24 mouse cellular contexts compared by ENCODE assay signal in genomic region chr8:46570673-46571072, GRCm38 (mm10). TPM values are rescaled to one million over a fixed set of nuclear protein-coding genes. Genes with fewer than 3 reads are reported as not detected.
DNase-seq lines count a peak whose midpoint lies in the region; ATAC-seq and TF ChIP-seq lines count a peak whose summit lies in the region.
"Had no signal": no experiment of that assay in that cellular context is flagged by ENCODE, and none has a peak within 500 bp of the region (broad histone marks: within the 10 kb centered on the region; RNA-seq: fewer than 3 reads in every experiment).

No protein-coding gene starts in this region.

- H3K27ac ChIP-seq in heart, embryonic 12.5 days (ENCODE audit: poor library complexity, severe bottlenecking) = no peak overlapping the region
- H3K27ac ChIP-seq in lung, postnatal 0 days (ENCODE audit: low read length) = no peak overlapping the region
- 0 out of 2 replicates have a peak overlapping the region, but pooled peaks have one; percentile 60 for H3K27ac ChIP-seq in intestine, embryonic 16.5 days (ENCODE audit: low read length)
- H3K27ac ChIP-seq in stomach, postnatal 0 days (replicated peaks) = no peak overlapping the region
- H3K27ac ChIP-seq: embryonic facial prominence, embryonic 15.5 days; hindbrain, embryonic 15.5 days; left cerebral cortex, adult 2 months; midbrain, embryonic 10.5 days; neural tube, embryonic 13.5 days had no signal

- 92% methylated on average over 9 of the region's 14 CpGs for WGBS in heart, embryonic 12.5 days
- WGBS in lung, postnatal 0 days = 81% methylated on average over 10 of the region's 14 CpGs
- WGBS in intestine, embryonic 16.5 days = 71% methylated on average over 10 of the region's 14 CpGs
- WGBS in stomach, postnatal 0 days = 55% methylated on average over 10 of the region's 14 CpGs

- no peaks in the 10 kb centered on the region for H3K4me1 ChIP-seq in heart, embryonic 12.5 days (replicated peaks)
- H3K4me1 ChIP-seq in lung, postnatal 0 days (ENCODE audit: insufficient read depth, low read depth, low read length) = peaks cover 7% of the 10 kb centered on the region; the same call in 1 of the 2 replicates
- peaks cover 7% of the 10 kb centered on the region for H3K4me1 ChIP-seq in intestine, embryonic 16.5 days (ENCODE audit: control insufficient read depth, insufficient read depth, low read length)
- H3K4me1 ChIP-seq in stomach, postnatal 0 days (replicated peaks; ENCODE audit: control insufficient read depth, insufficient read depth) = no peaks in the 10 kb centered on the region
- H3K4me1 ChIP-seq: embryonic facial prominence, embryonic 15.5 days; hindbrain, embryonic 15.5 days; midbrain, embryonic 10.5 days; neural tube, embryonic 13.5 days had no signal

- intact Hi-C loops in heart, postnatal 14 days (cut with DNase I) = no loop called here

- peak; percentile 13 to 46 for DNase-seq in heart, postnatal 14 days
- no peak for DNase-seq in lung, postnatal 0 days (ENCODE audit: low spot score)
- DNase-seq in lung, postnatal 14 days = no peak
- no peak for DNase-seq in stomach, postnatal 0 days (ENCODE audit: low spot score)
- no peak for DNase-seq in ovary, postnatal 10 days (ENCODE audit: low spot score)
- DNase-seq: adrenal gland, postnatal 14 days; cerebellum, adult 2 months; cerebellum, postnatal 25 days; embryo, embryonic 11 days; kidney, adult 11 months; layer of hippocampus, adult 9-11 months; lung, adult 2 months; right cerebral cortex, adult 18-20 months had no signal

- H3K27me3 ChIP-seq in heart, embryonic 12.5 days (replicated peaks) = no peaks in the 10 kb centered on the region
- no peaks in the 10 kb centered on the region for H3K27me3 ChIP-seq in lung, postnatal 0 days (replicated peaks; ENCODE audit: insufficient read depth, low read length)
- no peaks in the 10 kb centered on the region for H3K27me3 ChIP-seq in intestine, embryonic 16.5 days (replicated peaks; ENCODE audit: control insufficient read depth, insufficient read depth, low read length)
- no peaks in the 10 kb centered on the region for H3K27me3 ChIP-seq in stomach, postnatal 0 days (ENCODE audit: control insufficient read depth, insufficient read depth, low read length)
- H3K27me3 ChIP-seq: embryonic facial prominence, embryonic 15.5 days; hindbrain, embryonic 15.5 days; neural tube, embryonic 13.5 days had no signal

- no peak for TF ChIP-seq CTCF in lung, postnatal 0 days (IDR thresholded peaks at IDR 0.05)
- no peak for TF ChIP-seq CTCF in stomach, postnatal 0 days (IDR thresholded peaks at IDR 0.05; ENCODE audit: low read depth)

- H3K4me2 ChIP-seq in heart, embryonic 12.5 days = no peak overlapping the region
- no peak overlapping the region for H3K4me2 ChIP-seq in lung, postnatal 0 days (replicated peaks; ENCODE audit: low read depth, low read length)
- no peak overlapping the region for H3K4me2 ChIP-seq in intestine, embryonic 16.5 days (ENCODE audit: low read depth, low read length)
- H3K4me2 ChIP-seq in stomach, postnatal 0 days (replicated peaks; ENCODE audit: low read depth) = no peak overlapping the region
- H3K4me2 ChIP-seq: embryonic facial prominence, embryonic 15.5 days; hindbrain, embryonic 15.5 days; liver, embryonic 11.5 days; neural tube, embryonic 13.5 days had no signal

- H3K9me3 ChIP-seq in heart, embryonic 12.5 days (replicated peaks) = no peaks in the 10 kb centered on the region
- no peaks in the 10 kb centered on the region for H3K9me3 ChIP-seq in lung, postnatal 0 days (ENCODE audit: low read length)
- H3K9me3 ChIP-seq in intestine, embryonic 16.5 days (ENCODE audit: control insufficient read depth, low read length) = no peaks in the 10 kb centered on the region
- H3K9me3 ChIP-seq in stomach, postnatal 0 days (ENCODE audit: control insufficient read depth, low read length) = no peaks in the 10 kb centered on the region
- H3K9me3 ChIP-seq: embryonic facial prominence, embryonic 15.5 days; hindbrain, embryonic 15.5 days; midbrain, embryonic 10.5 days; neural tube, embryonic 13.5 days had no signal

- no peak for TF ChIP-seq EP300 in lung, postnatal 0 days (IDR thresholded peaks at IDR 0.05)
- TF ChIP-seq EP300 in stomach, postnatal 0 days (optimal IDR thresholded peaks at IDR 0.05) = no peak

- H3K4me3 ChIP-seq in heart, embryonic 12.5 days = no peak overlapping the region
- no peak overlapping the region for H3K4me3 ChIP-seq in lung, postnatal 0 days (ENCODE audit: low read depth, low read length)
- H3K4me3 ChIP-seq in intestine, embryonic 16.5 days (ENCODE audit: low read length) = no peak overlapping the region
- no peak overlapping the region for H3K4me3 ChIP-seq in stomach, postnatal 0 days (ENCODE audit: low read depth, low read length)
- H3K4me3 ChIP-seq: embryonic facial prominence, embryonic 15.5 days; hindbrain, embryonic 15.5 days; left cerebral cortex, adult 2 months; midbrain, embryonic 10.5 days; myocyte; neural tube, embryonic 13.5 days had no signal

- H3K36me3 ChIP-seq in heart, embryonic 12.5 days = peaks cover 36% of the 10 kb centered on the region
- H3K36me3 ChIP-seq in lung, postnatal 0 days (ENCODE audit: insufficient read depth, low read length) = no peaks in the 10 kb centered on the region
- H3K36me3 ChIP-seq in intestine, embryonic 16.5 days (ENCODE audit: control insufficient read depth, insufficient read depth, low read length) = peaks cover 2% of the 10 kb centered on the region; the same call in 1 of the 2 replicates
- H3K36me3 ChIP-seq in stomach, postnatal 0 days (ENCODE audit: control insufficient read depth, insufficient read depth, low read length) = no peaks in the 10 kb centered on the region
- H3K36me3 ChIP-seq: hindbrain, embryonic 15.5 days had no signal

- H3K9ac ChIP-seq in heart, embryonic 12.5 days = no peak overlapping the region
- H3K9ac ChIP-seq in lung, postnatal 0 days (replicated peaks; ENCODE audit: low read depth) = no peak overlapping the region
- no peak overlapping the region for H3K9ac ChIP-seq in intestine, embryonic 16.5 days (ENCODE audit: low read depth, low read length)
- no peak overlapping the region for H3K9ac ChIP-seq in stomach, postnatal 0 days (ENCODE audit: low read length)
- H3K9ac ChIP-seq: embryonic facial prominence, embryonic 15.5 days; hindbrain, embryonic 15.5 days; neural tube, embryonic 13.5 days had no signal

- no peak for ATAC-seq in heart, embryonic 12.5 days (ENCODE audit: insufficient number of reproducible peaks, low FRiP score)
- peak; percentile 11; the same call in 1 of the 2 replicates for ATAC-seq in lung, postnatal 0 days
- peak; percentile 45 for ATAC-seq in intestine, embryonic 16.5 days
- ATAC-seq in stomach, postnatal 0 days (ENCODE audit: low FRiP score, low TSS enrichment) = peak; percentile 50; the same call in 1 of the 2 replicates
- ATAC-seq: forebrain, embryonic 14.5 days; midbrain, embryonic 16.5 days had no signal

RNA-seq across cellular contexts. Expression of gene Cenpu, which starts 18.8 kb away (rescaled TPM):
- total RNA-seq in heart, postnatal 14 days (2021) = 1 to 10 TPM; 1.3 to 1.4 TPM
- polyA plus RNA-seq in heart, embryonic 12.5 days (2016; fragmentation: Nextera tagmentation; extraction: Ambion mirVana) = 10.7 and 12.6 TPM in 2 replicates
- polyA plus RNA-seq in lung, postnatal 0 days (2015; fragmentation: Nextera tagmentation; extraction: Ambion mirVana) = 6.1 and 6.9 TPM in 2 replicates
- polyA plus RNA-seq in intestine, embryonic 16.5 days (2015; fragmentation: Nextera tagmentation; extraction: Ambion mirVana) = 9.0 and 12.7 TPM in 2 replicates
- 5.4 and 7.3 TPM in 2 replicates for polyA plus RNA-seq in stomach, postnatal 0 days (2015; fragmentation: Nextera tagmentation; extraction: Ambion mirVana)

RNA-seq across cellular contexts. Expression of gene Primpol, which starts 46.3 kb away (rescaled TPM):
- total RNA-seq in heart, postnatal 14 days (2021) = 1 to 10 TPM; 3.0 to 3.6 TPM
- polyA plus RNA-seq in heart, embryonic 12.5 days (2016; fragmentation: Nextera tagmentation; extraction: Ambion mirVana) = 11.2 and 14.2 TPM in 2 replicates
- 3.7 and 4.8 TPM in 2 replicates for polyA plus RNA-seq in lung, postnatal 0 days (2015; fragmentation: Nextera tagmentation; extraction: Ambion mirVana)
- 12.8 and 15.2 TPM in 2 replicates for polyA plus RNA-seq in intestine, embryonic 16.5 days (2015; fragmentation: Nextera tagmentation; extraction: Ambion mirVana)
- polyA plus RNA-seq in stomach, postnatal 0 days (2015; fragmentation: Nextera tagmentation; extraction: Ambion mirVana) = 4.0 and 6.1 TPM in 2 replicates

RNA-seq across cellular contexts. Expression of gene Casp3, which starts 46.4 kb away (rescaled TPM):
- total RNA-seq in heart, postnatal 14 days (2021) = 1 to 10 TPM; 6.3 to 7.6 TPM
- polyA plus RNA-seq in heart, embryonic 12.5 days (2016; fragmentation: Nextera tagmentation; extraction: Ambion mirVana) = 59.1 and 62.4 TPM in 2 replicates
- polyA plus RNA-seq in lung, postnatal 0 days (2015; fragmentation: Nextera tagmentation; extraction: Ambion mirVana) = 27.4 and 27.6 TPM in 2 replicates
- polyA plus RNA-seq in intestine, embryonic 16.5 days (2015; fragmentation: Nextera tagmentation; extraction: Ambion mirVana) = 55.3 and 59.6 TPM in 2 replicates
- 24.0 and 25.0 TPM in 2 replicates for polyA plus RNA-seq in stomach, postnatal 0 days (2015; fragmentation: Nextera tagmentation; extraction: Ambion mirVana)

Comparison
In these comparisons a context has a peak if more than half of its experiments do, and no peak if none do; other contexts are left out.
1. DNase-seq: peak in heart, postnatal 14 days (2 of 2); none in lung, postnatal 0 days (single experiment), lung, postnatal 14 days (single experiment), stomach, postnatal 0 days (single experiment) and ovary, postnatal 10 days (single experiment).